Mouse (Mus musculus) lung, embryonic 15.5 days (tissue): ENCODE measurements at regions not wholly inside any gene's neighbourhood (a gene's known extent, or its start where the extent isn't known, plus 50 kb on each side); places are given as distances from the start of the nearest gene placed in this dataset.

Experiments
- ATAC-seq: fragments of 200-750 bp; cut with Nextera tagmentation; 2 replicates; pipeline ENCODE4 v1.8.0; 2017; ENCODE audit warnings: moderate number of reproducible peaks, borderline replicate concordance; ENCODE audit not compliant: low FRiP score, low TSS enrichment; ENCODE audit errors: extremely low read depth
- H3K27ac ChIP-seq: fragments of 300-500 bp; sonication (generic); 2 replicates; pipeline ENCODE4 v1.5.1; 2015; ENCODE audit warnings: moderate library complexity, mild to moderate bottlenecking, inconsistent platforms
- H3K27me3 ChIP-seq: fragments of 300-500 bp; sonication (generic); 2 replicates; pipeline ENCODE4 v1.6.1; 2015; ENCODE audit warnings: inconsistent platforms
- H3K36me3 ChIP-seq: fragments of 300-500 bp; sonication (generic); 2 replicates; pipeline ENCODE4 v1.6.1; 2015; ENCODE audit warnings: inconsistent platforms
- H3K4me1 ChIP-seq: fragments of 300-500 bp; sonication (generic); 2 replicates; pipeline ENCODE4 v1.6.1; 2015; ENCODE audit warnings: inconsistent platforms
- H3K4me2 ChIP-seq: fragments of 300-500 bp; sonication (generic); 2 replicates; pipeline ENCODE4 v1.6.1; 2015; ENCODE audit warnings: inconsistent platforms, mild to moderate bottlenecking, moderate library complexity
- H3K4me3 ChIP-seq: fragments of 300-500 bp; sonication (generic); 2 replicates; pipeline ENCODE4 v1.5.1; 2015; ENCODE audit warnings: mild to moderate bottlenecking, inconsistent platforms
- H3K9ac ChIP-seq: fragments of 300-500 bp; sonication (generic); 2 replicates; pipeline ENCODE4 v1.6.1; 2015; ENCODE audit warnings: inconsistent platforms
- H3K9me3 ChIP-seq: fragments of 300-500 bp; sonication (generic); 2 replicates; pipeline ENCODE4 v1.6.1; 2016; ENCODE audit warnings: inconsistent platforms
- WGBS: fragments of 180-500 bp; shearing (Covaris S2); methylation state at CpG from one replicate; pipeline ENCODE4 v1.1.7; 2015; 5-methylcytosine and 5-hydroxymethylcytosine counted together

DNA sequence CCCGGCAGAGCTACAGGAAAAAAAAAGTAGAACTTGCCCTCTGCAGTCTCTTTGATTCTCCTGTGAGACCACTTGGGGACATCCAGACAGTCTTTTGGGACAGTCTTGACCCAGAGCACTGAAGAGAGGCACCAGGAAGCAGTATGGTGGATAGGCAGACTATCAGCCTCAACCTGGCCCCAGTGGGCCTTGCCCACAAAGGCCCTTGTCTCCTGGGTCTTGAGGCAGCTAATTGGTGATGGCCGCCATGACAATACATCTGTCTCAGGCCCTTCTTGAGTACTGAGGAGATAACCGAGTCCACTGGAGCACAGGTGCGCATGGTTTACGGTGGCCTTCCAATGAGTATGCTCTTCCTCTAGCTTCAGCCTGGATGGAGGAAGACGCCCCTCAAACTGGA is 170.6 kb upstream of the Rpl34 start:
- H3K36me3 ChIP-seq: no peaks in the 10 kb centered on the region
- no peaks in the 10 kb centered on the region for H3K9me3 ChIP-seq
- H3K9ac ChIP-seq: no peak overlapping the region
- no peak for ATAC-seq
- no peak overlapping the region for H3K27ac ChIP-seq
- WGBS: 88% methylated on average over 6 of the region's 6 CpGs
- no peaks in the 10 kb centered on the region for H3K27me3 ChIP-seq
- no peak overlapping the region for H3K4me2 ChIP-seq
- 0 out of 2 replicates have a peak, but pooled peaks cover 8% of the 10 kb centered on the region for H3K4me1 ChIP-seq
- no peak overlapping the region for H3K4me3 ChIP-seq

DNA sequence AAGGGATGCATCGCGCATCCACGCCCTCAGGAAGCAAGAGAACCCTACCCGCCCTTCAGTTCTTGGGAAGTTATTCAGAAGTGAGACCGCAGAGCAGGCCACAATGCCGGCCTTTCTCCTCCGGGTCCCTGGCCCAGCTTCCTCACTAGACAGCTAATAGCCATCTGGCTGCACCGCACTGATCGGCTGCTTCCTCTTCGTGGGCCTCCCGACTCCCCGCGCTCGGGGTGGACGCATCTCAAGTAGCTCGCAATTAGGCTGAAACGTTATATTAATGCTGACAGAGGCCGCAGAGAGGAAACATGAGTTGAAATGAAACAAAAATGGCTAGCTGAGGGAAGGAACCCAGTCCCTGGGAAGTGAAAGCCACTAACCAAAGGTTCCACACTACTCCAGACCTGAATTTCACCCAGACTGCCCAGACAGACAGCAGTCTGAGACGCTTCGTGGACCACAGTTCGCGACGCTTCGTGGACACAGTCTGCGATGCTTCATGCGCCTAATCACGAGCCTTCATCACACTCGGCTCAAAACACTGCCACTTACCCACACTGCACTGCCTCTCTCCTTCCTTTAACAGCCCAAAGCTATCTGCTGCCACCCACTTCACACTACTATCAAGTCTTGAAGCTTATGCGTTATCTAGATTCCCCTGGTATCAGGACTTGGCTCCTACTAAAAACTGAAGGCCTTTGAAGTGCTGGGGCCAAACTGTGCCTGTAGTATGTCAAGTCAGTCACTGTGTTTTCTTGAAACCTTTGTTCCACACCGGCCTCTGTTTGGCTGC is 170.0 kb upstream of the Rpl34 start:
- Histone ChIP-seq H3K4me1 (0 out of 2 replicates have a peak, but pooled peaks cover 8% of the 10 kb centered on the region), H3K27me3 (no peaks in the 10 kb centered on the region), H3K9ac (no peak overlapping the region), H3K9me3 (no peaks in the 10 kb centered on the region), H3K36me3 (no peaks in the 10 kb centered on the region), H3K4me2 (no peak overlapping the region), H3K4me3 (no peak overlapping the region), H3K27ac (0 out of 2 replicates have a peak overlapping the region, but pooled peaks have one; percentile 8)
- 62% methylated on average over 30 of the region's 30 CpGs for WGBS
- ATAC-seq: 0 out of 2 replicates have a peak, but pooled peaks have one; percentile 9

DNA sequence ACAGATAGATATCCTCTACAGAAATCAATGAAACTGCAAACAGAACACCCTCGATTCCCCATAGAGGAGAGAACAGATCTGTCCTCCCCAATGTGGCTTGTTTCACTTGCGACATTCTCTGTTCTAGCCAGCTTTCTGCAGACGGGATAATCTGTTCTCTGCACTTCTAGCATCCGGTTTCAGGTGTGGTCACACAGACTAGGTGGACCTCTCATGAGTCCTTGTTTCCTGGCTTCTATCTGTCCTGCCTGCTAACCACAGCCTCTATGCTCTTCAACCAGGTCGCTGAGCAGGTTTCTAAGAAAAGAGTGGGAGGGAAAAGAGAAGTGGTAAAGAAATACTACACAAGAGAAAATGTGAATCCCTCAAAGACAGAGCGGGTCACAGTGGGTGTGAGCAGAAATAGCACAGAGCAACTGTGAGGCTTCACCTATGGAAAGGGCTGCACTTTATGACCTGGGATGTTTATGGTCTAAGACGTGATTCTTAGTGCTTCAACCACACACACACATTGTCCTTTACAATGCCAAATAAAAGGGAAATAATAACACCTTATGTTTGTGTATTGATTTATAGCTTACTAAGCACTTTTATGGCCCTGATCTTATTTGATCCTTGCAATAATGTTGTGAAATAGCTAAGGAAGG is 164.1 kb upstream of the Rpl34 start:
- no peaks in the 10 kb centered on the region for H3K36me3 ChIP-seq
- no peak overlapping the region for H3K9ac ChIP-seq
- H3K9me3 ChIP-seq: no peaks in the 10 kb centered on the region
- 65% methylated on average over 7 of the region's 7 CpGs for WGBS
- no peak overlapping the region for H3K4me2 ChIP-seq
- H3K4me1 ChIP-seq: no peaks in the 10 kb centered on the region
- ATAC-seq: no peak
- no peak overlapping the region for H3K4me3 ChIP-seq
- no peak overlapping the region for H3K27ac ChIP-seq
- H3K27me3 ChIP-seq: no peaks in the 10 kb centered on the region

DNA sequence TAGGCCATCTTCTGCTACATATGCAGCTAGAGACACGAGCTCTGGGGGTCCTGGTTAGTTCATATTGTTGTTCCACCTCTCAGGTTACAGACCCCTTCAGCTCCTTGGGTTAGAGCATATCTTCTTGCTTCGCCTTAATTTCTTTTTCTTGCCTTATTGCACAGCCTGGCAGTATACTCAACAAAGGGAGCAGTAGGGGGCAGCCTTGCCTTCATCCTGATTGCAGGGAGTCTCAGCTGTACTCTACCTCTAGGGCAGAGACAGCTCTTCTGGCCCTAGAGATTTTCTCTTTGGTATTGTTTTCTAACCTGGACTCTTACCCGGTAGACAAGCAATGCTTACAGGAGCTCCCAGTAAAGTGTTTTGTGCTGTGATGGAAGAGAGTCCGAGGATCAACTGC is 161.1 kb upstream of the Rpl34 start:
- no peak for ATAC-seq
- Histone ChIP-seq H3K9ac (no peak overlapping the region), H3K27me3 (no peaks in the 10 kb centered on the region), H3K4me3 (no peak overlapping the region), H3K9me3 (0 out of 2 replicates have a peak, but pooled peaks cover 4% of the 10 kb centered on the region), H3K27ac (no peak overlapping the region), H3K4me2 (no peak overlapping the region), H3K4me1 (no peaks in the 10 kb centered on the region), H3K36me3 (no peaks in the 10 kb centered on the region)
- WGBS: 83% methylated on average over 4 of the region's 4 CpGs

DNA sequence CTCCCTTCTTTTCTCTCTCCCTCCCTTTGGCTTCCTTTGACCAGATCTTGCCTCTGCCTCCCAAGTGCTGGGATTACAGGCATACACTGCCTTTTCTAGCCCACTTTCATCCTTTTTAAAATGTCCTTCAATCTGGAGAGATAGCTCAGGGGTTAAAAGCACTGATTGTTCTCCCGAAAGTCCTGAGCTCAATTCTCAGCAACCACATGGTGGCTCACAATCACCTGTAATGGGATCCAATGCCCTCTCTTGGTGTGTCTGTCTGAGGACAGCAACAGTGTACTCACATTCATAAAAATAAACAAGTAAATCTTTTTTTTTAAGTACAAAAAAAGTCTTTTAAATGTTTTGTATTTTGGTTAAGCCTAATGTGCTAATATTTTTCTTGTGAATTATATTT is 158.4 kb upstream of the Rpl34 start:
- H3K9me3 ChIP-seq: 0 out of 2 replicates have a peak, but pooled peaks cover 4% of the 10 kb centered on the region
- no peak overlapping the region for H3K4me3 ChIP-seq
- H3K27me3 ChIP-seq: no peaks in the 10 kb centered on the region
- H3K4me2 ChIP-seq: no peak overlapping the region
- 86% methylated on average over 1 of the region's 1 CpGs for WGBS
- H3K27ac ChIP-seq: no peak overlapping the region
- no peak for ATAC-seq
- H3K9ac ChIP-seq: no peak overlapping the region
- H3K36me3 ChIP-seq: no peaks in the 10 kb centered on the region
- peaks cover 11% of the 10 kb centered on the region; the same call in 1 of the 2 replicates for H3K4me1 ChIP-seq

DNA sequence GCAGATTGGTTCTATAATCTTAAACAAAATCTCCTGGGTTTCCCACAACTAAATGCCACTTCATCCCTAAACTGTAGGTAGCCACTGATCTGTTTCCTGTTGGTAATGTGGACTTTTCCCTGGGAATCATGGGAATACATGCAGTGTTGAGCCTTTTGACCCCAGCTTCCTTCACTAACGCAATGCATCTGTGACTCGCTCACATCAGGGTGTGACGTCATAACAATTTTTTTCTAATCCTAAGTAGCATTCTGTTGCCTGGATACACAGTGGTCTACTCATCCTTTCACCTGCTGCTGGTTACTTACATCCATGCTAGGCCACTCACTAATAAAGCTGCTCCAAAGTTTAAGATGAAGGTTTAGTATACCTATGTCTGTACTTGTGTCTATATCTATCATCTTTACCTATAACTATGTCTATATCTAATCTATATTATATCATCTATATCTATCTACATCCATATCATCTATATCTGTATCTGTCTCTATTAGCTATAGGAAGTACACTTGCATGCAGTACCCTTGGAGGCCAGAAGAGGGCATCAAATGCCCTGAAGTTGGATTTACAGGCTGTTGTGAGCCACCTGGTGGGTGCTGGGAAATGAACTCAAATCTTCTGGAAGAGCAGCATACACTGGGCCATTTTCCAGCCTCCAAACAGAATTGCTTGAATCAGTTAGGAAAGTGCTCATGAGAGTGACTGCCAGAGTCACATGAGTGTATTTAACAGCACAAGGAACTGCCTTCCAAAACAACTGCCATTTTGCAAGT is 157.5 kb upstream of the Rpl34 start:
- Histone ChIP-seq H3K27me3 (no peaks in the 10 kb centered on the region), H3K4me2 (no peak overlapping the region), H3K36me3 (no peaks in the 10 kb centered on the region), H3K4me3 (no peak overlapping the region), H3K9ac (no peak overlapping the region), H3K4me1 (peaks cover 11% of the 10 kb centered on the region; the same call in 1 of the 2 replicates), H3K9me3 (0 out of 2 replicates have a peak, but pooled peaks cover 4% of the 10 kb centered on the region), H3K27ac (no peak overlapping the region)
- 82% methylated on average over 3 of the region's 3 CpGs for WGBS
- no peak for ATAC-seq

DNA sequence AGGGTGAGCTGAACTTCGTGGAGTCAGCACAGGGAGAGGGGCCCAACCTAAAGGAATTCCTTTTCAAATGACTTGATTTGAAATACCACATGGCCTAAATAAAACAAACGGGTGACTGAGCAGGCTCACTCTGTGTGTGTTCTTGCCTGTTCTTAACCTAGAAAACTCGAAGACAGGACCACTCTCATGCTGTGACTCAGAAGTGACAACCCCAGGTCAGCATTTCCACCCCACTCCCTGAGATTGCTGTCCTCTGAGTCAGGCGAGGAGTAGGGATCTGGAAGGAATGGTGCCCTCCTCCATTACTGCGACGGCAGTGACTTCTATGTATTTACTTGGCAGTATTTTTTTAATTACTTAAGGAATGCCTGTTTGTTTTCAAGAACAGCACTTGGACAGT is 155.8 kb upstream of the Rpl34 start:
- Histone ChIP-seq H3K4me2 (no peak overlapping the region), H3K4me1 (peaks cover 11% of the 10 kb centered on the region; the same call in 1 of the 2 replicates), H3K9ac (no peak overlapping the region), H3K4me3 (no peak overlapping the region), H3K36me3 (no peaks in the 10 kb centered on the region), H3K9me3 (0 out of 2 replicates have a peak, but pooled peaks cover 4% of the 10 kb centered on the region), H3K27me3 (no peaks in the 10 kb centered on the region), H3K27ac (no peak overlapping the region)
- no peak for ATAC-seq
- 37% methylated on average over 6 of the region's 6 CpGs for WGBS

DNA sequence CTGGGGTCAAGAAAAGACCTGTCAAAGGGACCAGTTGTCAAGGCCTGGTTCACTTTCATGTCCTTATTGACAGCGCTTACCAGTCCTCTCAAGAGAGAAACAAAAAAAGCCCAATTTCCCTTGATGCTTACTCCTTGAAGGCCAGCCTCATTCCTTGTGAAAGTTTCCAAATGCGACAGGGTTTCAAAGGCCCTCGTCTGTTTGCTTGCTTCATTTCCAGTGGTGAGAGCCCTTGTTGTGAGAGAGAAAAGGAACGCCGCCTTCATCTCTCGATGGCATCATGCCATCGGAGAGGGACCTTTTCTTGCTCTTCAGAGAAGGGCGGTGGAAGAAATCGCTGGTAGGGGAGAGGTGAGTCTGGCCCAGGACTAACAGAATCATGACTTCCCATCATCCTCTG is 154.2 kb upstream of the Rpl34 start:
- Histone ChIP-seq H3K4me3 (no peak overlapping the region), H3K4me2 (no peak overlapping the region), H3K27ac (peak overlapping the region; percentile 30), H3K36me3 (no peaks in the 10 kb centered on the region), H3K9ac (no peak overlapping the region), H3K4me1 (peaks cover 14% of the 10 kb centered on the region; the same call in 1 of the 2 replicates), H3K9me3 (0 out of 2 replicates have a peak, but pooled peaks cover 4% of the 10 kb centered on the region), H3K27me3 (no peaks in the 10 kb centered on the region)
- peak; percentile 9; the same call in 1 of the 2 replicates for ATAC-seq
- 56% methylated on average over 9 of the region's 9 CpGs for WGBS

DNA sequence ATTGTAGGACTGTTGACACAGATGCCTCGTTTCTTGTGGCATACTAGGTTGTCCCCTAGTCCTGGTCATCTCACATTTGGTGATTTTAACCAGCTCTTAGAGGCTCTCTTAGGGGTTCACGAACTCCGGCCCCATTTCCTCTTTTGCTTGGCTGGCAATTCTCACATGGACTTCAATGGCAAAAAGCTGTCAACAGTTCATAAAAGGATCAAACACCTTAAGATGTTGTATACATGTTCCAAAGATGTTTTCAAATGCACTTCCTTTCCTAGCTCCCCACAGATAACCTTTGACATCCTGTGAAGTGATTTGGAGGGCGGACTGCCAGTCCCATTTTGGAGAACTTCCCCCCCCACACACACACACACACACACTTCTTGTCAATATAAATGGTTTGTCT is 153.7 kb upstream of the Rpl34 start:
- no peak overlapping the region for H3K9ac ChIP-seq
- peak overlapping the region; percentile 30 for H3K27ac ChIP-seq
- 0 out of 2 replicates have a peak, but pooled peaks cover 4% of the 10 kb centered on the region for H3K9me3 ChIP-seq
- peak; percentile 79 for ATAC-seq
- no peak overlapping the region for H3K4me3 ChIP-seq
- no peaks in the 10 kb centered on the region for H3K36me3 ChIP-seq
- peaks cover 18% of the 10 kb centered on the region for H3K4me1 ChIP-seq
- WGBS: 30% methylated on average over 4 of the region's 4 CpGs
- no peak overlapping the region for H3K4me2 ChIP-seq
- H3K27me3 ChIP-seq: no peaks in the 10 kb centered on the region

DNA sequence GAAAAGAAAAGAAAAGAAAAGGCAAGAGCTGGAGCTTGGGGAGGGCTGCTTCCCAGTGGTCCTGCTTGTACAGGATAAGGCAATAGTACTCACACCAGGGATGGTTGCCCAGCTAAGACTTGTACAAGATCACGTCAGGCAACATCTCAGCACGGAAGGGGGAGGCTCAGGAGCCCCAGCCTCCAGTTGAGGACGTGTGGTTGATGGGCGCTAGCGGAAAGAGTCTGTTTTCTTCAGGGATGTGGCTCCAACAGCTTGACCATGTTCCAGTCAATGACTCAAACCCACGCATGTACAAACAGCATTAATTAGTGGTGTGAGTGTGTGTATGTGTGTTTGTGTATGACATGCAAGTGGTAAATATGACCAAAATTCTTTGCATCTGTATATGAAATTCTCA is 153.1 kb upstream of the Rpl34 start:
- no peak overlapping the region for H3K9ac ChIP-seq
- ATAC-seq: peak; percentile 78; the same call in 1 of the 2 replicates
- no peaks in the 10 kb centered on the region for H3K27me3 ChIP-seq
- H3K9me3 ChIP-seq: 0 out of 2 replicates have a peak, but pooled peaks cover 4% of the 10 kb centered on the region
- H3K4me1 ChIP-seq: peaks cover 20% of the 10 kb centered on the region
- 0 out of 2 replicates have a peak overlapping the region, but pooled peaks have one; percentile 25 for H3K27ac ChIP-seq
- H3K4me2 ChIP-seq: no peak overlapping the region
- no peak overlapping the region for H3K4me3 ChIP-seq
- 45% methylated on average over 6 of the region's 6 CpGs for WGBS
- H3K36me3 ChIP-seq: no peaks in the 10 kb centered on the region

DNA sequence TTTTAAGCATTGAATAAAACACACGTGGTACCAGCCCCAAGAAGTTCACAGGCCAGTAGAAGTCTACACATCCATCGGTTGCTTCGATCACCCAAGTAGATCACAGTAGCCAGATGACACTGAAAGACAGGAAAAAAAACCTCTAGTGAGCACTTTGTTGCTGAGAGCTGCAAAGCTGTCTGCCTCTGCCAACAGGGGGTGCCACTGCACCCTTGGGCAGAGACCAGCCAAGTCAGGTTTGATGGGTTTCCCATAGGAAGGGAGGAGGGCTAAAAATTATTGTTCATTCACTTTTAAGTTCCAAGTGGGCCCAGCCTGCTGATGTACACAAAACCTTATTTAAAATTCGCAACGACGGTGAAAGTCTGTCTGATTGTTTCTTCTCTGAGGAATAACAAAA is 150.3 kb upstream of the Rpl34 start:
- Histone ChIP-seq H3K4me1 (peaks cover 20% of the 10 kb centered on the region), H3K9ac (no peak overlapping the region), H3K27me3 (no peaks in the 10 kb centered on the region), H3K4me3 (no peak overlapping the region), H3K36me3 (no peaks in the 10 kb centered on the region), H3K27ac (no peak overlapping the region), H3K9me3 (no peaks in the 10 kb centered on the region), H3K4me2 (no peak overlapping the region)
- WGBS: 78% methylated on average over 6 of the region's 6 CpGs
- no peak for ATAC-seq
